Mouse (Mus musculus): ENCODE data around the gene Dab2ip.

The Dab2ip gene

DNA sequence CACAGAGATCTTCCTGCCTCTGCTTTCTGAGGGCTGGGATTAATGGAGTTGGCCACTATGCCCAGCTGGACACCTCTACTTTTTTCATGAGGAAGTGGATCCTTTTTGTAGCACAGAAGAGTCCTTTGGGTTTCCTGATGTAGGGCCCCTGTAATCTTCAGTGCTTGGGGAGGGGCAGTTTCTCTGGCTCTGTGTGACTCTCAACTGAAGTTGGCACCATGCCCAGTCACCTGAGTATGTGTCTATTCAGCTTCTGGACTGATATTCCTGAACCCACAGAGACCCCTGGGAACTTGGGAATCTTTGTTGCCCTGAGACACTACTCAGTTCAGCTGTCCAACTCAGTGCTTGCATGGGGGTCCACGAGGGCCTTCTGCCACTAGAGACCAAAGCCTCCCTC is 37.0 kb downstream of the Dab2ip start:
- no peak for DNase-seq (ENCODE audit: low spot score in 2 of 2)

DNA sequence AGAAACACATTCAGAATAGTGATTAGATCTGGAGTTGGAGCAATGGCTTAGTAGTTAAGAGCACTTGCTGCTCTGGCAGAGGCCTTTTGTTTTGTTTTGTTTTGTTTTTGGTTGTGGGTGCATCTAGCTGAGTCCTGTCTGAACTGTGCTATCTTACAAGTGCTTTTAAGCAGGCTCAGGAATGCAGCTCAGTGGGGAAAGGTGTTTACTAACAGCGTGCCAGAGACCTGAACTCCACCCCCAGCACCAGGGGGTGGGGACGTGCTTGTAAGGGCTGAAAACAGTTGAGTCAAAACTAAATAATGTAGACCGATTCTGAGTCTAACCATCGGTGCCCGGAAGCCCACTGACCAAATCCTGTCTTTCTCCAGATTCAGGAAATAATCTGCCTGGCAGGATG is 37.7 kb downstream of the Dab2ip start:
- peak; percentile 28 to 38 for DNase-seq (ENCODE audit: low spot score in 2 of 2)

DNA sequence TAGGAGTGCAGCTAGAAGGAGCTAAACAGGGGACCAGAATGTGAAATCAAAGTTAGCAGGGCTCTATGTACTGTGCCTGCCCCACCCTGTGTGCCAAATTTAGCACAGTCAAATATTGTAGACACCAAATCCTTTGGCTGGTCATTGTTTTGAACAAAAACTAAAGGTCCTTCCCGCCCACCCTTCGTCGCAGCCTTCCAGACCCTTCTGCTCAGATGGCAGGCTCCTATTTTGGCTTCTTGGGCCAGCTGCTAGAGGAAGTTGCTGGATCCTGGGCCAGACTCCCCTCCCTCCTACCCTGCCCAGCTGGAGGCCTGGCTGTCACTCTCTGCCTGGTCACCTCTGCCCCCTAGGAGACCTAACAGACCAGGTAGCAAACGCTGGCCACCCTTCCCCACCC is 38.7 kb downstream of the Dab2ip start:
- DNase-seq (ENCODE audit: low spot score in 2 of 2), result no peak

DNA sequence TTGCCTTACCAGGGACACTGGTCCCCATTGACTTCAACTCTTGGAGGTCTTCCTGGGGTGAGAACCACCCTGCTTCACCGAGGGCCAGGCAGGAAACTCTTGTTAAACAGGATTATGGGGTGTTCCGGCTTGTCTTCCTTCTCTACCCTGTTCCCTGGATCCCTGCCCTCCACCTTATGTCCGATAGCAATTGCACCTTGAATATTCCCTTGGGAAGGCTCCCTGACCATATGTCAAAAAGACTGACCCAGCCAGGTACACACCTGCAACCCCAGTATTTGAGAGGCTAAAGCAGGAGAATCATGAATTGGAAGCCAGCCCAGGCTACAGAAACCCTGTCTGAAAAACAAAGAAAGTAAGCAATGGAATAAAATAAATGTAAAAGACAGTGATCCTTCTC is 40.8 kb downstream of the Dab2ip start:
- no peak for DNase-seq (ENCODE audit: low spot score in 2 of 2)

DNA sequence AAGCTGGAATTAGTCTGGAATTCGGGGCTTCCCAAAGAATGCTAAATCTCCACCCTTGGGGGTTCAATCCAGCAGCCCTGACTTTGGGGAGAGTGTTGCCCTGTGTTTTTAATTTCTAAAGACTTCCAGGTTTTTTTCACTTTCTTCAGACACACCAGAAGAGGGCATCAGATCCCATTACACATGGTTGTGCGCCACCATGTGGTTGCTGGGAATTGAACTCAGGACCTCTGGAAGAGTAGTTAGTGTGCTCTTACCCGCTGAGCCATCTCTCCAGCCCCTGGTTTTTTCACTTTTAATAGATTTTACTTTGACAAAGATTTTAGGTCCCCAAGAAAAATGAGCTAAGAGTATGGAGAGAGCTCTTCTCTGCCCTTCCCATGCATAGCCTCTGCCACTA is 43.6 kb downstream of the Dab2ip start:
- no peak for DNase-seq (ENCODE audit: low spot score in 2 of 2)

DNA sequence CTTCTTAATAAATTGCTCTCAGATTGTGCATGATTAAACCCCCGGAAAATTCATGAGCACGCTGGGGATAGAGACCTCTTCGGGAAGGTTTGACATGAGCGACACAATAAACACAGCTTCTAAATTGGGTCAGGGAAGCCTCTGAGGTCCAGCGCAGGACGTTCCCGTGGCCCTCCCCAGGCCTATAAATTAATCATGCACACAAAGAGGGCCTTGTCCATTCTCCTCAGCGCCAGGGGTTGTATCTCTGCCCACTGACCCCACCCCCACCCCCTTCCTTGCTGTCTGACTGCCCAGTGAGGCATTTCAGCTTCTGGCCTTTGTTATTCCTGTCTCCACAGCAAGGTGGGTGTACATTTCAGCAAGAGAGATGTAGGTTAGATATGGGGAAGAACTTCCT is 49.4 kb downstream of the Dab2ip start:
- DNase-seq (ENCODE audit: low spot score in 2 of 2), result no peak

DNA sequence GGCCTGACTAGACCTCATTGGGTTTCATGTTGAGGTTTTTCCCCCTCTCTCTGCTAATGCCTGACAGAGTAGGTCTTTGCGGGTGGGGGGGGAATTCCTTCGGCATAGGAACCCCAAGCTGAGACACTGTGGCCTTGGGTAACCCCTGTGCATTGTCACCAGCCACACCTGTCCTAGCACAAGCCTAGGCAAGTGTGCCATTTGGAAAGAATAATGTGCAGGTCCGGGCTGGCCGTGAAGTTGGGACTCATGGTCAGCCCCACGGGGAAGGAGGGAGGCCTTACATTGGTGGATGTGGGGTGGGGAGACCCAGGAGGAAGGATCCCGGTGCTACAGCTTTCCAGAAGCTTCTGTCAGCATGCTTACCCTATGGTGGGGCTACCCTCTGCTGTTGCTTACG is 50.8 kb downstream of the Dab2ip start:
- DNase-seq (ENCODE audit: low spot score in 2 of 2), result peak; percentile 55 to 70

DNA sequence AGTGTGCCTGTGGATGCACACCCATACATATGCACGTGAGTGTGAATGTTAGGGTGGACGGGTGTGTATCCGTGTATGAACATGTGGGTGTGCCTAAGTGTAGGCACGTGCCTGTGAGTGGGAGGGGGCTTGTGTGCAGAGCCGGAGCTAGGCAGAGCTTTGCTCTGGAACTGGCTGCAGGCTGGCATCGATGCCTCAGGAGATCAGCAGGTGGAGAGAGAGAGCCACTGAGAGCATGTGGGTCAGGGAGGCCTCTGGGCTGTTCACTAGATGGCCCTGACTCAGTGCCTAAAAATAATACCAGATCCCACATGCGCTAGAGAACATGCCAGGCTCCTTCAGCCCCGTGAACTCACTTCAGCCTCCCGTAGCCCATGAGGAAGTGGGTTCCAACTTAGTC is 51.3 kb downstream of the Dab2ip start:
- DNase-seq (ENCODE audit: low spot score in 2 of 2), result peak in 1 of 2 experiments; percentile 42

DNA sequence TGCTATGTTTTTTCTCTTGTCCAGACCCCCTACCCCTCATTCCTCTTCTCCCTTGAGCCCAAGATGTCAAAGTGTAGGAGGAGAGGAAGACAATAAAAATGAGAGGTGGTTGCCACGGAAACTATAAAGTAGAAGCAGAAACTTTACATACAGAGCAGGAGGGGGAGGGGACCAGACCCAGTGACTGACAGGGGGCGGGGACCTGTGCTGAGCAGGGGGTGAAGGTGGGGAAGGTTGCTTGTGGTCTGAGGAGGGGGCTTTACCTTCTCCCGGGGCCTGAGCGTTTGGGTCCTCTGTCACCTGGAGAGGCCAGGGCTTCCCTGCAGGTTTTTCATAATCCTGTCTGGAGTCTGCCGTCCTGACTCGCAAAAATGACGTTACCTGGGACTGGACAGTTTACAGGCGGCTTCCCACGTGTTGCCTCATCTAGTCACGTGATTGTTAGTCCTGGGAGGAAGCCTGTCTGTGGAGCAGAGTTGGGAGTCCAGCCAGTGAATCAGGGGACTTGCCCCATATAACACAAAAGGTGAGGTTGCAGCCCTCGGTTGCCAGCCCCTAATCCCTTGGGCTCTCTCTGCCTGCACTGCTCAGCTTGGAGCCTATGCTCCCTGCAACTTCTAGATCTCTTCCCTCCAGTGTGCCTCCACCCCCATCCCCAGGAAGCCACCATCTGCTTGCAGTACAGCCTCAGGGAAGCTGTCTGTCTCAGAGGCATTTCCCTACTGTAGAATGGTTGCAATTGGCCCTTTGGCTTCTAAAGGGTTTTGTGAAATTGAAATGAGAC is 52.3 kb downstream of the Dab2ip start:
- DNase-seq (ENCODE audit: low spot score in 2 of 2), result peak in 1 of 2 experiments; percentile 48

DNA sequence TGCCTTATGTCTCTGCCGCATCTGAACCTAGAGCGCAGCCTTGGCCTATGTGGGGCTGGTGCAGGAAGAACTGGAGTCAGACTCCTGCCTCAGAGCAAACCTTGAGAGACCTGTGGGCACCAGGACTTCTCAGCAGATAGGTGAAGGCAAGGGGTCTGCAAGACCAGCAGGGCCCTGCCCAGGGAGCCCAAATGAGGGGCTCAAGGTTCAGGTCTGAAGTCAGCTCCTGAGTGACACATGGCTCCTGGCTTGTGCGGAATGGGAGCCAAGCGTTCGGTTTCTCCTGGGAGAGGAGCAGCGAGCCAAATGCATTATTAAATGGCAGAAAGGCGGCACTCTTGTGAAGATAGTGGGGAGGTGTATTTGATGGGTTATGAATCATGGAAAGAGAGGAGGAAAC is 52.9 kb downstream of the Dab2ip start:
- no peak for DNase-seq (ENCODE audit: low spot score in 2 of 2)

DNA sequence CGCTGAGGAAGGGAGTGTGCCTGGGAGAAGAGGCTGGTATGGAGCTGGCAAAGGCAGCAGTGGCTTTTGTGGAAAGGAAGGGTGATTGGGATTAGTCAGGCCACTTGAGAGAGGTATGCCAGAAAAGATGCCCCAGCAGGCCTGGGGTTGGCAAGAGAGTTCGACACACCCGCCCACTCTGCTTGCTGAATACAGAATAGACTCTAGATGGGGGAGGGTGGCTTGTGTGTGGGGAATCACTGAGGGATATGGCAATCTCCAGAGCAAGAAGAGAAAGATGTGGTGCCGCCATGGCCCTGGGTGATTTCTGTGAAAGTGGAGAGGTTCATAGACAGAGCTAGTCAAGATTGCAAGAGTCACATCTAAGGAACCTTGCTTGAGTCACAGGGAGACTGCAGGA is 53.6 kb downstream of the Dab2ip start:
- DNase-seq (ENCODE audit: low spot score in 2 of 2), result no peak

DNA sequence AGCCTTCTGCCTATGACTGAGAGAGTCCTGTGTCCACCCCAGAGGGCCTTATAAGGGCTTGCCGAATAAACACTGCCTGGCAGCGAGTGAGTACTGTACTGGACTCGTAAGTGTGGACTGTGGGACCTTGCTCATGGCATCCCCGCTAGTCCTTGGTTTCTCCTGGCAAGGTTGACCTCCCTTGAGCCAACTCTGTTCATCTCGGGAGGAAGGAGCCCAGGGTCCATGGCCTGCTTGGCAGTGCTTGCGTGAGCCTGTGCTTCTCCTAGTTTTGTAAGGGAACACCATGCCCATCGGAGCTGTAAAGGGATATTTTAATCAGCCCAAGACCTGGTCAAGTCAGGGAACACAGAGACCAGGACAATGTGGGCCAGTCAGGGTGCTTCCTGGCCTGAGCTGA is 54.2 kb downstream of the Dab2ip start:
- no peak for DNase-seq (ENCODE audit: low spot score in 2 of 2)

DNA sequence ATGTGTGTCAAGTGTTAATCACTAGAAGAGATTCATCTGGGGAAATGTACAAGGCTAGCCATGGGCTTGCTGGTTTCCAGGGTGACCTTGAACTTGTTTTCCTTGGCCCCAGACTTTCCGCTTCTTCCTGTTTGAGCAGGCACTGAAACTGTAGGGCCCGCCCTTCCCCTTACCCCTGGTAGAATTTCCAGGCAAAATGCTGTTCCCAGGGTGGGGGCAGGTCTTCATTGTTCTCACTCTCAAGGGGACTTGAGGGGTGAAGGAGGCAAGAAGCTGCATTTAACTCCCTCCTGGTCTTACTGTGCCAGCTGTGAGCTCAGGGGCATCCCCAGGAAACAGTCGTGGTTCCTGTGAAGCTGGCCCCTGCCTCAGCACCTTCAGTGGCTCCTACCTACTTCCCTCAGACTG is 55.9 kb downstream of the Dab2ip start:
- peak in 1 of 2 experiments; percentile 27 for DNase-seq (ENCODE audit: low spot score in 2 of 2)

DNA sequence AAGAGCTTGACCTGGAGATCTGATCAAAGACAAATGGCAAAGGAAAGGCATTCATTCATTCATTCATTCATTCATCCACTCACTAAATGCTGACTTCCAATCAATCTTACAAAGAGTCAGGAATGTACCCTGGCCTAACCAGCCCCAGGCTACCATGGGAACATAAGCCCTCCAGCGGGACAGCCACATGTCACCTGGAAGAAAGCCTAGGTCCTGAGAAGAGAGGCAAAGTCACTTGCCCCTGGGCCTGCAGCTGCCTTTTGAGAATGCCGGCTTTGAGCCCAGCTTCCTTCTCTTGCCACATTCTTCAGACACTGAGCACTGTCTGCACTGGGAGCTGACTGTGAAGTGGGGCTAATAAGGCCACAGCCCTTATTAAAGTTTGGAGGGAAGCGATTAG is 56.3 kb downstream of the Dab2ip start:
- DNase-seq (ENCODE audit: low spot score in 2 of 2), result no peak

DNA sequence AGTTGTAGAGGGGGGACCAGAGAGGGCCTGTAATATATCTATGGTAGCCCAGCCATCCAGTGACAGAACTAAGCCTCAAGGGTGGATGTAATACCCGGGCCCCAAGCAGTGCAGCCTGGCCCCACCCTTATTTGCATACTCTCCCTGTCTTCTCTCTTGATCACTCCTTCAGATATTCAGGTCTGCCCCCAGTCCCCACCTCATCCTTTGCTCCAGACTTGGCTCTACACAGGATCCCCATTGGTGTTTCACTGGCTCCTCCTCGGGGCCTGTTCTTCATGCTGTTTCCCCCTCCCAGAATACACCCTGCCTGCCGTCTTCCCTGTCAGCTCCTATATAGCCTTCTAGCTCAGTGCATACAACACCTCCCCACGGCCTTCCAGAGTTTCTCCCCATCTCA is 57.3 kb downstream of the Dab2ip start:
- DNase-seq (ENCODE audit: low spot score in 2 of 2), result no peak

DNA sequence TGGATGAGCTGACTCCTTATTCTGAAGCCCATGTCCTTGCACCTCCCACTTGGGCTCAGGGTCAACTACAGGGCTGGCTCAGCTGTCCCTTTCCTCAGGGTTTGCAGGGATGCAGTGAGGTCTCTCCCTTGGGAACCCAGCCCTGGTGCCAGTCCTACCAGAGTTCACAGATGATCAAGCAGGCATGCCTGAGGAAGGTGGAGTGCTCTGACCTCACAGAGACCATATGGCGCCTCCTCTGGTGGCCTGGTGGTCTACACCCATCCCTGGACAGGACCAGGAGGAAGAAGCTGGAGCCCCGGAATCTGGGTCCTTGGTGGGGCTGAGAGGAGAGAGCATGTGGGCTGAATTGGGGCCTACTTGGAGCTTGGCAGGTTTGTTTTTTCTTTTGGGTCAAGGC is 57.9 kb downstream of the Dab2ip start:
- DNase-seq (ENCODE audit: low spot score in 2 of 2), result no peak

DNA sequence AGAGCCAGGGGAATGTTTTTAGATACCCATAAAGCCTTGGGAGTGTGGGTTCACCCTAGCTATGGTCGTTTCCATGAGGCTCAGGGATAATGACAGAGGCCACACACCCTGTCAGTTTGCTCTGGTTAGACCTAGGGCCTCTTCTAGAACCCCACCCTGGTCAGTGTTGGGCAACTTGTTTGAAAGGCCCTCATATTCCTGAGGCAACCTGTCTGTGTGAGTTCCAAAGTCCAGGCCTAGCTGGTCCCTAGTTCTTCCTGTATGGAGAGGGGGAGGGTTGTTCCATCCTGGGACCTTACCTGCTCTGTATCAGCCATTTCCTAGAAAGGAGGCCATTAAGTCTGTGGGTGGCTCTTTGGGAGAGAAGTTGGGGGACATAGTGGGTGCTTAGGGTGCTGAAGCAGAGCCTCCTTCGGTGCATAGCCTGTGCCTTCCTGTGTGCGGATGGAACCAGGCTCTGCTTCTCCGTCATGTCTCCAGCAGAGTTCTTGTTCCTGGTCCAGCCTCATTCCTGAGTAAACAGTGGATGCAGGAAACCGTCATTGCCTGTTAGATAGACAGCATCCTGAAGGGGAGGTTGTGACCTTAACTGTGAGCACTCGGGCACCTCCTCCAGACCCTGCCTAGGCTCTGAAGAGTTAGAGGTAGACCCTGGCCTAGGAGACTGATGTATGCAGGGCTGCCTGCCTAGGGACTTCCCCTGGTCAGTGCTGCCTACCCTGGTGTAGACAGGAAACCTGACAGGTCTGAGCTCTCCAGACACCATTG is 59.0 kb downstream of the Dab2ip start:
- no peak for DNase-seq (ENCODE audit: low spot score in 2 of 2)

DNA sequence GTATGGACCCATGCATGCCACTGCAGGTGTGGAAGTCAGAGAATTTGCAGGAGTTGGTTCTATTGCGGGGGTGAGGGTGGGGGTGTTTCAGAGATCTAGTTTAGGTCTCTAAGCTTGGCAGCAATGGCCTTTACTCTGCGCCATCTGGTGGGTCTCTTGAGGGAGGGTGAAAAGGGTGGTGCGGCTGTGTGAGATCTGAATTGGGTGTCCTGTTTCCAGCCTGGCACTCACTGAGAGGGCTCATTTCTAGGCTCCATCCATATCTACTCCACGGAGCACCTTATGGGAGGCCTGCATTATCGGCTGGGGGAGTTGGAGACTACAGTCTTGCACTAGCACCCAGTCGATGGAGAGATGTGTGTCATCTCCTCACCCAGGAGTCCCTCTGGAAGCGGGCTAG is 60.9 kb downstream of the Dab2ip start:
- DNase-seq (ENCODE audit: low spot score in 2 of 2), result no peak

DNA sequence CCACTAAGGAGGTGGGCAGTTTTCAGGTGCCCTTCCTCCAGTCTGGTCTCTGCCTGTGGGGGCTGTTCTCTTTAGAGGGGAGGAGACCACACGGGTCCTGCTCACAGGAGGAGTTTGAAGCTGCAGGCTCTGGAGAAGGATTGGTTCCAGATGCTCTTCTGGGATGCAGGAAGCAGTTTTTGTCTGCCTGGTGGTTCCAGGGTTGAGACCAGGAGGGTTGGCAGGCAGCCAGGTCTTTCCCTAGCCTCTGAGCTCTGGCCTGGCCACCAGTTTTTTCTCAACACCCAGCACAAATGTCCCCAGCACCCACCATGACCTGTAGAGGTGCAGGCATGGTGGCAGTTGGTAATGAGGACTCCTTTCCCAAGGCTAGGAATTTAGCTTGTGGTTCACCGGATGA is 61.5 kb downstream of the Dab2ip start:
- DNase-seq (ENCODE audit: low spot score in 2 of 2), result no peak

DNA sequence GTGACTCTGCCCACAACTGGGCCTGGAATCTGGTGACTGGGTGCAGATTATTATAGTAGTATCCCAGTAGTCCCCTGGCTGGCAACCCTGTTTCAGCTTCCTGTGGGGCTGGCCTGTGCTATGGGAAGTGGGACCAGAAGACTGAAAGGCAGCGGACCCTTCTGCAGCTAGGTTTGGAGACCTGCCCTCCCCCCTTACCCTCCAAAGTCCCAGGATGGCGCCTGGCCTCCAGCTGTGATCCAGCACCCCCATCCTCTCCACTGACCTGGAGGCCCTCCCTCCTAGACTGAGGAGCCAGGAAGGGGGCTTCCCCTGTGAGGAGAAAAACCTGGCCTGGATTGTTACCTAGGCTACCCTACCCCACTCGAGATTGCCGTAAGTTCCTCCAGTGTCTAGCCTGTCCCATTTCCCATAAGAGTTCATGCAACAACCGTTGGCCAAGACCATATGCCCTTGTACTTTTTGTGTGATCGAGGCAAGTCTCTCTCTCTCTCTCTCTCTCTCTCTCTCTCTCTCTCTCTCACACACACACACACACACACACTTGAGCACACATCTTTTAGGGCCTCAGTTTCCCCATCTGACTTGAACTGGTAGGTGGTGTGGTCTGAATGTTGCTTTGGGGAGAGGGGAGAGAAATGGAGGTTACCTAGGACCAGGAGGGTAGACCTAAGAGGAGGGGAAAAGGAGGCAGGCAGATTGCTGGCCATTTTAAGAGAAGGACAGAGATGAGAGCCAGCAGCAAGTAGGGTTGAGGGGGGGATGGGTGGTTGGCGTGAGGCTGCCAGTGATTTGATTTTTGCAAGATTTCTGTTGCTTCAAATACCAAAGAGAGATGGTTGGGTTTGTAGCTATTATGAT is 62.5 kb downstream of the Dab2ip start:
- no peak for DNase-seq (ENCODE audit: low spot score in 2 of 2)

DNA sequence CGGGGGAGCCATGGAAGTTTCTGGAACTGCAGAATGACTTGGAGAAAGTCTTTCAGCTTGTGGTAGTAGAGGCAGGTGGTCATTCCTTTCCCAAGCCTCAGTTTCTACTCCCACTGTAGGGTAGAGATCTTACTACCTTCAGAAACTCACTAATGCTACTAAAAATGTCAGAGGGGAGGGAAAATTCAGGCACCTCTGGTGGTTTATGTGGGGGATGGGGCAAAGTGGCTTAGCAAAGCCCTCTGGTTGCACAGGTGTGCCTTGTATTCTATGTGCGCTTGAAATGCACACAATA is 63.1 kb downstream of the Dab2ip start:
- no peak for DNase-seq (ENCODE audit: low spot score in 2 of 2)

DNA sequence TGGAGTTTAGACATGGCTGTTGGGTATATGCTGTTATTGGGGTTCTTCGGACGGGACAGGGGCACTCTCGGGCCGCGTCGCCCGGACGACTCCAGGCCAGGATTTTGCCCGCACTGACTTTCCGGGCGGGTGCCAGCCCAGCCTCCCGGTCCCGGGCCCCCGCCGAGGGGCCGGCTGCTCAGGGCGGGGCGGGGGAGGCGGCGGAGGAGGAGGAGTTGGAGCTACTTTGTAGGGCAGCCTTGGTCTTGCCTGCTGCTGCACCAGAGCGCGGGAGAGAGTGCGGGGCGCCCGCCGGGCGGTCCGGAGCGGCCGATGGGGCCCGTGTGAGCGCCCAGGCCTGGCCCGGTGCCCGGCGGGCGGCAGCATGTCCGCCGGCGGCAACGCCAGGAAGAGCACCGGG is 63.7 kb downstream of the Dab2ip start:
- peak in 1 of 2 experiments; percentile 59 for DNase-seq (ENCODE audit: low spot score in 2 of 2)

Measured in urinary bladder, postnatal 36 days (tissue).